Mouse (Mus musculus) neural tube, postnatal 0 days (tissue): ENCODE data around the gene Tnp1. TPM values are rescaled to one million over a fixed set of nuclear protein-coding genes. Genes with fewer than 3 reads are reported as not detected.

ENCODE experiments used
- polyA plus RNA-seq: library from polyadenylated mRNA; unstranded; fragments of >200 nt; fragmentation: Nextera tagmentation; extraction: Ambion mirVana; gene quantifications from 2 replicates; pipeline ENCODE4 v1.2.1, GENCODE M21; 2015

The Tnp1 gene
- polyA plus RNA-seq: not detected in 2 replicates

DNA sequence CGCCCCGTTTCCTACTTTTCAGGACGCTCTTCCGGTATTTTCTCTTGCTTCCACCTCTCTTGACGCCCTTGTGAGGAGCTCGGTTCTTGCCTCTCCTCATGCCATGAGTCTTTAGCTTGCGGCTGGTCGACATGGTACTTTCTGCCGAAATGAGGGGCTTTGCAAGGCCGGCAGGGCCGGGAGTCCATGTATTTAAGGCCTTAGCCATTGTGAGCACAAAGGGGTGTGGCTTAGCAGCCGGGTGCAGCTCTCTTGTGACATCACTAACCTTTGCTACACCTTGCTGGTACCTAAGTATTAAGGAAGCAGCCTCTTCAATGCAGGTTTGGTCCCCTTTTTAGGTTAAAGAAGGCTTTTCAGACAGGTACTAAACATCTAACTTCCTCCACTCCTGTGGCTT, at the start of gene Tnp1:
TSS of gene Tnp1 (minus strand) at position 179 of the 400 bp plus-strand sequence.

Other genes starting within 250 kb of the Tnp1 start
- 374 and 416 TPM in 2 replicates for gene Igfbp2, start 191.4 kb downstream of the Tnp1 start, polyA plus RNA-seq
- 52.4 and 64.7 TPM in 2 replicates for gene Igfbp5, start 141.0 kb downstream of the Tnp1 start, polyA plus RNA-seq